Mouse (Mus musculus) bone marrow, adult 2 months (tissue): Measurements from ENCODE around the gene Adamts12.

Experiments
- CTCF ChIP-seq: fragments of 200-500 bp; IDR thresholded peaks from 2 replicates; pipeline ENCODE4 v1.5.1; 2011; ENCODE audit warnings: low read length, control low read depth; ENCODE audit not compliant: control insufficient read depth, insufficient read depth
- POLR2A ChIP-seq: fragments of 200-500 bp; IDR thresholded peaks from 2 replicates; pipeline ENCODE4 v1.6.1; 2011; ENCODE audit warnings: low read depth, mild to moderate bottlenecking, control low read depth, low read length, borderline replicate concordance; ENCODE audit not compliant: control insufficient read depth

- TF ChIP-seq CTCF = no peak
- TF ChIP-seq POLR2A = no peak
These were observed 275.0 kb downstream of the Adamts12 start for GRCm38 (mm10) chr15:11339467-11340180.
